In genomic region chr6:85431842-85432431, GRCm38 (mm10) we compare ENCODE assay signal across 8 mouse cellular contexts. TPM values are rescaled to one million over a fixed set of nuclear protein-coding genes. Genes with fewer than 3 reads are reported as not detected.
DNase-seq lines count a peak whose midpoint lies in the region; ATAC-seq lines count a peak whose summit lies in the region.

TSS of gene Smyd5 (plus strand) at chr6:85431989.

- WGBS in hindbrain, embryonic 13.5 days, result under 1% methylated on average over 39 of the region's 39 CpGs

- no peaks in the 10 kb centered on the region for H3K27me3 ChIP-seq in hindbrain, embryonic 13.5 days

- ATAC-seq in hindbrain, embryonic 13.5 days (ENCODE audit: low FRiP score), result peak; percentile 90

- H3K27ac ChIP-seq in hindbrain, embryonic 13.5 days, result no peak within 1 kb of the TSS

- H3K9ac ChIP-seq in hindbrain, embryonic 13.5 days, result peak within 1 kb of the TSS; percentile 84

- H3K4me2 ChIP-seq in hindbrain, embryonic 13.5 days, result peak within 1 kb of the TSS; percentile 92

- peak within 1 kb of the TSS; percentile 91 for H3K4me3 ChIP-seq in hindbrain, embryonic 13.5 days

- peaks cover 14% of the 10 kb centered on the region for H3K4me1 ChIP-seq in hindbrain, embryonic 13.5 days (replicated peaks)

- DNase-seq in T-cell, adult 2 months (ENCODE audit: low spot score), result peak; percentile 86
- peak; percentile 78 to 86 for DNase-seq in cerebellum, postnatal 25 days
- DNase-seq in frontal cortex, postnatal 25 days (ENCODE audit: low spot score in 2 of 2), result peak; percentile 64 to 71
- DNase-seq in layer of hippocampus, postnatal 25 days (ENCODE audit: extremely low spot score in 1 of 2, low spot score in 1 of 2), result peak; percentile 73 to 74
- peak; percentile 86 for DNase-seq in lung, postnatal 14 days
- DNase-seq in ovary, postnatal 36 days (ENCODE audit: low spot score), result peak; percentile 89
- peak; percentile 86 to 87 for DNase-seq in thymus, postnatal 36 days

- no peaks in the 10 kb centered on the region for H3K9me3 ChIP-seq in hindbrain, embryonic 13.5 days

- no peaks in the 10 kb centered on the region for H3K36me3 ChIP-seq in hindbrain, embryonic 13.5 days

RNA-seq across cellular contexts. Expression of gene Smyd5, which starts in this region (rescaled TPM):
- 58.4 and 59.0 TPM in 2 replicates for polyA plus RNA-seq in hindbrain, embryonic 13.5 days (2015; fragmentation: Nextera tagmentation; extraction: Ambion mirVana)
- 10 to 100 TPM; 38.9 to 40.9 TPM for total RNA-seq in layer of hippocampus, postnatal 25 days (2021)
